Mouse (Mus musculus) right cerebral cortex, adult 2 months (tissue): Measurements from ENCODE around the gene Apbb1.

ENCODE experiments used
- DNase-seq, 2 experiments: peaks; one replicate each; pipeline ENCODE4 v3.0.0; 2021 to 2022; ENCODE audit warnings: low spot score in 2 of 2

Apbb1 gene

DNA sequence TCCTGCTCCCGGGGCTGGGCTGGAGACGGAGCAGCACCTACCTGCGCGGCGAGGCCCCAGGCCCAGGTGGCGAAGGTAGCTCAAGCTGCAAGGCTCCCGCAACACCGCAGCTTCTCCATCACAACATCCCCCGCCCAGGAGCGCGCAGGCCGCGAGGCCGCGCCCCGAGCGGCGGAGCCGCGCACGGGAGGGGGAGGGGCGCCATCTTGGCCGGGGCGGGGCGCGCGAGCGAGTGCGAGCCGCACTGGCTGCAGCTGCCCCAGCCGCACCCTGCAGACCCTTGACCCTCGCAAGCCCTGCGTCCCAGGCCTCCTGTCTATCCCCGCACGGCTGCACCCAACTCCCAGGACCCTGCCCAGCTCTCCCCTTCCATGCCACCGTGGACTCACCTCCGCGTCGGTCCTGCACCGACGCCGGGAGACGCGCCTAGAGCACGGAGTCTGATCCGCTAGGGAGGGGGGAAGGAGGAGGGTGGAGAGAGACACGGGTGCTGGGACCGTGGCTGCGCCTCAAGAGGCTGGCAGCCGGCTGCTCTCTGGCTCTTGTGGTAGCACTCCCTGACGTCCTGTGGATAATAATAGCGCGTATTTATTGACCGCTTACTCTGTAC is at the start of gene Apbb1:
TSS of gene Apbb1 (minus strand) at position 560 of the 610 bp plus-strand sequence.
- DNase-seq, result peak; percentile 73 to 83

DNA sequence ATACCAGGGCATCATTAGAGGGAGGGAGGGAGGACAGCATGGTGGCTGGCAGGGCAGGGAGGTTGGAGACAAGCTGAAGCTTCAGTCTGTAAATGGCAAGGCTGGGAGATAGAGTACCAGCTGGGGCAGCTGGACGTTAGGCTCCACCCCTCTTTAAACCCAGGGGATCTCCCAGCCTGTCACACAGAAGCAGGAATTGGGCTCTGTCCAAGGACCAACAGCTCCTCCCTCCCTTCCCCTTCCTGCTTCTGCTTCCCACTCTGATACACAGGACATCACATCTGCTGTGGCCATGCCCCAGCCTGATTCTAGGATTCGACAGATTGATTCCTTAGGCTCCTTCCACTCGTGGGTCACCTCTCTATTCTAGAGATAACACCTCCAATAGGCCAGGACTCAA is 47.2 kb upstream of the Apbb1 start:
- DNase-seq, result peak in 1 of 2 experiments; percentile 31

DNA sequence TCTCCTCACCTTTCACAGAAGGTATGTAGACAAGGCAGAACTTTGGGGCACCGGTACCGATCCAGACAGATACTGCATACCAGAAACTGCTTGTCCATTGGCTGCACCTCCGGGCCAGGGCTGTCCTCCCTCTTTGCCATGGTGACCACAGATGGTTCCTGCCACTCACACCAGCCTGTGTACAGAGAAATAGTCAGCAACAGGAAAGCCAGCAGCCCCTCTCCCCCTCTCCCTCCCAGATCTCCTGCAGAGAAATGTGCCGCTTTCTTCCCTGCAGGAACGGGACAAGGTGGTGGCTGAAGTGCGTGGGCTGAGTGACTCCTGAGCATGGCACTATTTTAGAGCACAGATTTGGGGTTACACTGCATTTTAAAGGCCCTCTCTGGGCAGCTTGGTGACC is 43.9 kb upstream of the Apbb1 start:
- no peak for DNase-seq

DNA sequence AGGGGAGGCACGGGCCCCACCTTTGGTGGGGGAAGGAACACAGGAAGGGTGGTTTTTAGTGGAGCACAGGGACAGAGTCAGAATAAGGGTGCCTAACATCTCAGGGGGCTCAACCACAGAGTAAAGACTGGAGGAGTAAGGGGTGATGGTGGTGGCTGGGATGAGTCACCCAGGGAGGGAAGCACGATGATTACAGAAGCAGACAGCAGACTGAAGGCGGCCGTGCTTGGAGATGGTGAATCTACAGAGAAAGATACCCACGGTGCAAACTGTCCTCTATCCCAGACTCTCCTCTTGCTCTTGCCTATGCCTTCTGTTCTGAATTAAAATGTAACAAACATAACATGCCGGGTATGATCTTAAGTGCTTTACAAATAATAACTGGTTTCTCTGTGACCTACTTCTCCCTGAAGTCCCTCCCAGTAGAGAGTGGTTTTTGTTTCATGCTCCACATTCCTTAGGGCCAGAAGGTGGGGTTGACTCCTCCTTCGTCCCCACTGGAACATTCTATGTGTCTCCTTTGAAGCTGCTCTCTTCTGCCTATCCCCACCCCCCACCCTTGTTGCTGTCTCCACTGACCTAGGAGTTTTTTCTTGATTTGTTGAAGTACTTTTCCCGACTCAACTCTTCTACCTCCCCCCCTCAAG is 40.3 kb upstream of the Apbb1 start:
- DNase-seq, result peak; percentile 47 to 53

DNA sequence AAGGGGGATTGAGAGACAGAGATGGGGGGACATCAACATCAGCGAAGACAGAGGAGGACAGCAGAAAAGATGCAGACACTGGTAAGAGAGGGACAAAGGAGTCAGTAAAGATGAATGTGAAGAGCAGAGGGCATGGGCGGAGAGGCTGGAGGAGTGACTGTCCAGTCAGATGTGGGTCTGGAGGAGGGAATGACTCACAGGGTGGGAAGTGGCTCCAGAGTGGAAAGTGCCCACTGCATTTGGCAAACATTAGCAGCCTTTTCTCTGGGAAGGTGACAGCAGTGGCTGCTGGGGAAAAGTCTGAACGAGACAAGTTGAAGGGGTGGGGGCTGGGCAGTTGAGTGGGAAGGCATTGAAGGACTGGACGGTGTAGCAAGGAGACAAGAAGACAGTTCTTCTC is 39.6 kb upstream of the Apbb1 start:
- peak; percentile 42 to 57 for DNase-seq

DNA sequence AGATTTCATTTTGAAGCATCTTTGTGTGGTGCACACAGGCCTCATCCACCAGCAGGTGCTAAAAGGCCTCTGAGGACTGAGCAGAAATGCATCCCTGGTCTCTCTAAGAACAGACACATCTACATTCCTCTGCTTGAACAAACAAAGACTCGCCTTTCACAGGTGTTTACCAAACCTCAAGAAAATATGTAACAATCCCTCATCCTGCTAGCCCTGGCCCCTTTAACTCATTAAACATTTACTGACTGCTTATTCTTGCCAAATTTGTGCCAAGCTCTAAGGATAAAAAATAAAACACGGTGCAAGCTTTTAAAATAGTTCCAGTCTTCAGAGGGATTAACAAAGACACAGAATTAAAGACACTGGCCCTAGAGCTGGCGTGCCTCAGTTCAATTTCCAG is 38.2 kb upstream of the Apbb1 start:
- DNase-seq, result no peak

DNA sequence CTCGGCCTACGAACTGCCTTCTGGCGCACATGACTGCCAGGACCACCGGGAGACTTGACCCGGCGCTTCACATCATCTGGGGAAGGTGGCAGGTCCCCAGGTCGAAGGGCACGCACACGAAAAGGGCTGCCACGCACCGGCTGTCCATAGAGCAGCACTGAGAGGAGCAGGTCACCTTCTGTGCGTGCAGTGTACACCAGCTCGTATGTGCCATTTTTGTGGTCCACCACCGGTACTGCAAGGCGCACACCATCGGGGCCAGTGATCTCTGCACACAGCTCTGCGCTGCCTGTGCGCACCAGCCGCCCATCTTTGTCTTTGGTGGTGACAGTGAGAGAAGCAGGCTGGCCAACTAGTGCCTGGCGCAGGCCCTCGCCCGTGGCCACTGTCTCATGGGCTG is 36.4 kb upstream of the Apbb1 start:
- no peak for DNase-seq

GRCm38 (mm10) chr7:105616561-105616960 is 35.1 kb upstream of the Apbb1 start:
- DNase-seq, result no peak

DNA sequence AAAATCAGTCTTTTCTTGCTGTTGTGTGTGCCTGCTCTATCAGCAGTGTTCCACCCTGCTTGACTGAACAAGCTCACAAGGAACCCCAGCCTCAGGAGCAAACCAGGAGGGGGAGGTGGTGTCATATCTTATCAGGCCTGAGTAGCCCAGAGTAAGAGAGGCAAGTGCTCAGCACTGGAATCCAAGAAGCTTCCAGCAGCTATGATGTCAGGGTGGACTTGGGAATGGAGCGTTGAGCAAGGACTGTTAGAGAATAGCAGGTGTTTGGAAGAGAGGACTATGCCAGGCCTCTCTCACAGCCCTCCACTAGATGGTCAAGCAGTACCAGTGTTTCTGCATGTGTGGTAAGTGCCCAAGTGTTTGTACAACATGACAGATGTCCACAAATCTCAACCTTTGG is 34.3 kb upstream of the Apbb1 start:
- no peak for DNase-seq

GRCm38 (mm10) chr7:105614400-105614799 is 32.9 kb upstream of the Apbb1 start:
- DNase-seq, result no peak

DNA sequence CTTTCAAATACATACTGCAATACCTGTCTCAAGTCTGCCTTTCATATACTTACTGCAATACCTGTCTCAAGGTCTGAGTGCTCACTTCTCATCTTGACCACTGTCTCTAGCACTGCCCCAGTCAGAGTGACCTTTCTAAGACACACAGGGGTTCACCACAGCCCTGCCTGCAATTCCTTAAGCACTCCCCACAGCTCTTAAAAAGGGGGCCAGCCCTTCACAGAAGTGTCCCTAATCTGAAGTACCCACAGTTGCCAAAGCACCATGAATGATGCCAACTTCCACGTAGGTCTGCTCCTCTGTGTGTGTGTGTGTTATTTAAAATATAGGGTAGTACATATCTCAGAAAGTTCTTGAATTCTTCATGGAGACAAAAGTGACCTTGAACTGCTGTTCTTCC is 30.3 kb upstream of the Apbb1 start:
- DNase-seq, result no peak

DNA sequence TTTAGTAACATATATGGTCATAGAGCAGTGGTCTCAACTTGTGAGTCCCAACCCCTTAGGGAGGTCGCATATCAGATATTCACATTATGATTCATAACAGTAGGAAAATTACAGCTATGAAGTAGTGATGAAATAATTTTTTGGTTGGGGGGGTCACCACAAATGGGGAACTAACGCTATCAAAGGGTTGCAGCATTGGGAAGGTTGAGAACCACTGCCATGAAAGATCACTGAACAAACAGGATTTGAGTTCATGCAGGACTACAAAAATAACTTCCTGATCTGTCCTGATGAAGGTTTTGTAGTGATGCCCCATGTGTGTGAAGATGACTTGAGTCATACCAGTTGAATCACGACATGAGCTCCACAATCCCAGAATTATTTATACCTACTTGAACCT is 27.0 kb upstream of the Apbb1 start:
- DNase-seq, result no peak

DNA sequence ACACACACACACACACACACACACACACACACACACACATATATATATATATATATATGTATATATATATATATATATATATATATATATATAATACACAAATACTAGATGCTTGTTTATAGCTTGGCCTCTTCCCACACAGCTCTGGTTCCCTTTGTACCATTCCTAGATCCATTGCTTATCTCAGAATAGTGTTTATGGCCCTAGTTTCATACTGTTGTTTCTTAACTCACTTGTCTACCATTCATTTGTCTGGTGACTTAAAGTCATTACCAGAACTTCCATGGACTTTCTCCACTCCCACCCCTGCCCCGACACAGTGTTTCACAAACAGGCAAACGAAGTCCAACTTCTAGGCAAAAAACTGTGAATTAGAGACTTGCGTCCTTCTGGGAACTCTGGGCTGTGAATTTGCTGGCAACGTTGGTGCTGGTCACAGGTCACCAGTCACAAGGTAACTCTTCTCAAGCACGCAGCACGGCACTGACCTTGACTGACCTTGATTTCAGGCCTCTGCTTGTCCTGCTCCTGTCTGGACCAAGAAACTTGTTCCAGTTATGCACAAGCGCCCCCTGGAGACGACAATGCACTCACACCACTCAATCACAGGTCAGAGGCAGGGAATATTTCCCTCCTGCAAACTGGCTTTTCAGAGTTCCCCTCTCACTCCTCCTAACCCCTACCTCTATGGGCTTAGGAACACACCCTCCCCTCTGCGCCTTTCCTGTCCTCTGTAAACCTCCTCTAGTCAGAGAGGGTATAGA is 21.6 kb upstream of the Apbb1 start:
- peak; percentile 75 to 77 for DNase-seq

DNA sequence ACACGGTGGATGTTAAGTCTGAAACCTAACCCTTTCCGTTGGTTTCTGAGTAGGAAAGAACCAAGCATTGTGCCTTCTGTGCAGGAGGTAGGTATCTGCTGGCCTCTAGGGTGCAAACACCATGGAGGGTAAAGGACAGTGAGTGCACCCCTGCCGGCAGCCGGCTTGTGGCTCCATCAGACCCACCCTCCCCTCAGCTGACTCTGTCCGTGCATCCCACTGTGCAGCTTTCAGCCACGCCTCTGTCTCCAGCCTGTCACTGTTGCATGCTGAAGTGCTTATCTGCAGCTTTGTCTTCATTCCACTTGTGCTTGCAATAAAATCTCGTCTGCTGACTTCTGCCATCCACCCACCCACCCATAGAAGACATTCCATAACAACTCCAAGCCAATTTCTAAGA is 8.6 kb upstream of the Apbb1 start:
- no peak for DNase-seq

- no peak for DNase-seq
Measured at GRCm38 (mm10) chr7:105588325-105588912, 7.0 kb upstream of the Apbb1 start.

DNA sequence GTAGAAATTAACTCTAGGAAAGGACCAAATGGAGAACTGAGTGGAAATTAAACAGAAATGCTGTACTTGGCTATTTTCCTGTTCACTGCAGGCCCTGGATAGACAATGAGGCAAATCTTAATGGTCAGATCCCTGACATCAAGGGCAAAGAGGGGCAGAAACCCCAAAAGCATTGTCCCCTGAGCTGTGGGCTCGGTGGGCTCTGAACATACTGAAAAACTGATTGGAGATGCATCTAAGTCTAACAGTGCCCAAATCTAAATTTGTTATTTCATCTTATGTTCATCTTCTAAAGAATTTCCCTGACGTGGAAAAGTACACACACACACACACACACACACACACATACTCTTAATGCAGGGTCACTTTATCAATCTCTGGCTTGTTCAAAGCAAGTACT is 506 bp upstream of the Apbb1 start:
- no peak for DNase-seq

GRCm38 (mm10) chr7:105580627-105581089 is 795 bp downstream of the Apbb1 start:
- no peak for DNase-seq

- no peak for DNase-seq
Measured at GRCm38 (mm10) chr7:105578481-105578880, 3.0 kb downstream of the Apbb1 start.

DNA sequence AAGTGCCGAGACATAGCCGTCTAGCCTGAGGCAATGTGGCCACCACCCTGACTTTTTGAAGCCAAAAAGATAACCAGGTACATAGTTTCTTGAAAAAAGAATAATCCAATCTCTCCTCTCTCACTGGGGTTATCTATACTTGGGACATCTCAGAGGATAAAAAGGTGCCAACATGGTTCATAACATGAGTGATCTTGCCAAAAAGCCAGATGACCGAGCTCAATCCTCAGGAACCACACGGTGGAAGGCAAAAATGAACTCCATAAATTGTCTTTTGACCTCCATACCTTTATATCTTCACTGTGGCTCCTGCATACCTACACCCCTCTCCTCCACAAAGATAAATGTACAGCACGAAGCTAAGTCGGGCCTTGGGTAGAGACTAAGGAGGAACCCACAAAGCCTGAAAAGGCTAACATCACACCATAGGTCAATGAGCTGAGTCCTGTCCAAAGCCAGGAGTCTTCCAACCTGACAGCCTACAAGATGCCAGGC is 4.0 kb downstream of the Apbb1 start:
- no peak for DNase-seq

GRCm38 (mm10) chr7:105576166-105576748 is 5.2 kb downstream of the Apbb1 start:
- DNase-seq, result peak in 1 of 2 experiments; percentile 22

DNA sequence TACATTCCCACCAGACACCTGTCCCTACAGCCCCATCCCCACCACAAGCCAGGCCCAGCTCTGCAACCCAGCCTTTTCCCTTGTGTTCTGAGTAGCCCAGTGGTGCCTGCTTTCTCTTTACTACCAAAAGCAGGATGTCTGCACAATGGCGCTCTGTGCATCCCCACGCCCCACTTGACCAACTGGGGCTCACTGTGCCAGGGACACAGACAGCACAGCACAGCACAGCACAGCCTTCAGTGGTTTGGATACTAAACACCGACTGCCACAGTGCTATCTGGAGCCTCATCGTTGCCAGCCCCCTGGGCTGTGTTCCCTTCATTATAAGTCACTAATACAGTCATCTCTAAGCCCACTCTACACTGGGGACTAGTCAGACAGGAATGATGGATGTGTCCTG is 6.9 kb downstream of the Apbb1 start:
- no peak for DNase-seq

GRCm38 (mm10) chr7:105572949-105573348 is 8.5 kb downstream of the Apbb1 start:
- DNase-seq, result peak in 1 of 2 experiments; percentile 40
